Mouse (Mus musculus) testis, adult 2 months (tissue): ENCODE measurements around the gene Lamtor5.

Source experiments
- CTCF ChIP-seq: fragments of 200-500 bp; IDR thresholded peaks from 2 replicates; pipeline ENCODE4 v1.5.1; 2012; ENCODE audit warnings: low read depth, mild to moderate bottlenecking, inconsistent platforms, low read length, moderate library complexity; ENCODE audit not compliant: control insufficient read depth, insufficient read depth, insufficient replicate concordance
- POLR2A ChIP-seq: fragments of 200-500 bp; IDR thresholded peaks from 2 replicates; pipeline ENCODE4 v1.6.1; 2012; ENCODE audit warnings: low read depth, mild to moderate bottlenecking, inconsistent platforms, low read length, moderate library complexity; ENCODE audit not compliant: control insufficient read depth

GRCm38 (mm10) chr3:107321141-107321540 lies 42.5 kb downstream of the Lamtor5 start:
- no peak for TF ChIP-seq CTCF
- TF ChIP-seq POLR2A = no peak
